Mouse (Mus musculus): ENCODE measurements around the gene Hoxb5. TPM values are rescaled to one million over a fixed set of nuclear protein-coding genes. Genes with fewer than 3 reads are reported as not detected.

Hoxb5 gene
- total RNA-seq (2023; ENCODE audit: inconsistent age) = not detected in 4 replicates

GRCm38 (mm10) chr11:96303151-96304099, at the start of gene Hoxb5:
Gene Hoxb5 (plus strand): TSS chr11:96303336.

DNA sequence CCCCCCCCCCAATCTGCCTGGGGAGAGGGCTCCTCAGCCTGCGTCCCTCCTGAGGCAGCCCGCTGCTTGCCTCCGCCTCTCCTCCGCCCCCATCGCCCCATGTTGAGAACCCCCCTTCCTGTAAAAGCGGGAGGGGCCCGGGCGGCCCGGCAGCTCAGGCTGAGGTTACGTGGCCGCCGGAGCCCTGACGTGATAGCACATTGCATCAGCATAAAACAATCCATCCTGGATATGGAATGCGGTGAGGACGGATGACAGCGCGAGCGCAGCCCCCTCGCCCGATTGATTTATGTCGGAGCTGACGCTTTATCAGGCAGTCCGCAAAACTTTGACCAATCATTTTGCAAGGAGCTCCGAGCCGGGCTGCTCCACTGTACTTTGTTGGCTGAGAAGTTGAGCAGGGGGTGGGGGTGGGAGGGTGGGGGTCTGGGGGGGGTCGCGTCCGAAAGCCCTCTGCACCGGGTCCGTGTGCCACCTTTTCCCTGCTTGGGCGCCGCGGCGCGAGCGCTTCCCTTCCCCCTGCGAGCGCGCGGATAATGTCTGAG, 32.1 kb upstream of the Hoxb5 start, which contains the start of gene Hoxb9:
TSS of gene Hoxb9 (plus strand) at position 462 of the 545 bp plus-strand sequence.

GRCm38 (mm10) chr11:96281855-96282570, 21.1 kb upstream of the Hoxb5 start, which contains the start of gene Hoxb8:
Gene Hoxb8 (plus strand): TSS chr11:96281905.

DNA sequence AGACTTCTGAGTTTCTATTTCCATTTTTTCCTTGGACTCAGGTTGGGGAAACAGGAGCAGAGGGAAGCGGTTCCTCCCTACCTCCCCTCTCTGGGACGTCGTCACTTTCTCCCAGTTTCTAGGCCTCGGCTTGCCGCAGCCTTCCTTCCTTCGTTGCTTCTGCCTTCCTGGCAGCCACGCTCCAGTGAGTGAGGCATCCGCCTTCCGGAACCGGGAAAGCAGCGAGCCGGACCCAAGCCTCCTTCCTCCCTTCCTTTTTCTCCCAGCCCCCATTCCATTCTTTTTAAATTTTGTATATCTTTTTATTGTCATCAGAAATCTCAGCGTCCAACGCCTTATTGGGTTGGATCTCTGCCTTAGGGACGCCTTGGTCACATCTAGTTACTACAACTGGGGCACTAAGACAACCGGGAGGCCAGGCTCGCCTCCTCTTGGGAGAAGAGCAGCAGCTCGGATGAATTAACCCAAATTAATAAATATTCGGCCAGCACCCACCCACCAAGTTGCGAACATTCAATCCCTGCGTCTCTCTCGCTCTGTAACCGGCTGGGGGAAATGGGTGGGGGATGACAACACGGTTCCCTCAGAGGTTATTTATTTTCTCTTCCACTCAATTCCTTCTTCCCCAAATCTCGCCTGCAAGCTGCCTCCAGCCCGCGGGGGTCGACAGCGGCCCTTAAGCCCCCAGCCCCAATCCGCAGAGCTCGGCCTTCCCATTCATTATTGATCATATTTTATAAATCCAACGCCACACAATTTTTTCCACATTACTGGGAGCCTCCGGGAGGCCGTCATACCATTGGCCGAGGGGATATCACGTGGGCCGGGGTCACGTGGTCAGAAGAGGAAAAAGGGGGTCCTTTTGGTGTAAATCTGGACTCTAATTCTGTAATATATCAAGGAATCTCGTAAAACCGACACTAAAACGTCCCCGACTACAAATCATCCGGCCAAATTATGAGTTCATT, 17.1 kb upstream of the Hoxb5 start, which contains the start of gene Hoxb7:
TSS of gene Hoxb7 (plus strand) at position 853 of the 968 bp plus-strand sequence.

GRCm38 (mm10) chr11:96291681-96292564, 11.2 kb upstream of the Hoxb5 start, which contains the start of gene Hoxb6:
Gene Hoxb6 (plus strand): TSS chr11:96292476.

DNA sequence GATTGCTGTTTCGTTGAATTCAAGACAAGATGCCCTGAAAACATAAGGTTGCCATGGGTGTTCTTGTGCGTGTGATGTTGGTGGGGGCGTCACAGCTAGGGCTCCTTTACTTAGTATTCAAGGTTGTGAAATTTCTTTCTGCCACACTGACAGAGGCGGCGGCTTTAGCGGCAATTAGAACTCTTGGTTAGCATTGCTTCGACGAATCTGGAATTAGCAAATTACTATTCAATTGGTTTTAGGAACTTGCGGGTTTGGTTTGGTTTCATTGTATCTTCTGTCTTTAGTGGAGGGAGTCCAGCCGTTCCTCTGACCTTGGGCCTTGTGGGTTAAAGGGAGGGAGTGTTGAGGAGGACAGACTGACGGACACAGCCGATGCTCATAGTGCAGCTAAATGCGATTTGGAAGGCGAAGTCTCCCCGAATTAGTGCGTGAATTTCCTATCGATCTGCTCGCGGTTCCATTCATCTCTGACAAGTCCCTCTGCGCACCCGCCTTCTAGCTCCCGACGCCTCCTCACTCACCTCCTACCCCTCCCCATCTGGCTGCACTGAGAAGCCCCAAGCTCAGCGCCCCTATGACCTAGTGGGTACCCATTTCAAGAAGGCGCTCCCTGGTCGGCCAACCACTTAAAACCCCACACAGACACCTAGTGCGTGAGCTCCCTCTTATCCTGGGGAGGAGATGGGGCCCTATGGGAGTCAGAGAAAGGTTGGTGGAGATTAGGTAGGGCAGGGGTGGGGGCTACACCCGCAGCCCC, 14.7 kb downstream of the Hoxb5 start, which contains the start of gene Hoxb4:
TSS of gene Hoxb4 (plus strand) at position 660 of the 760 bp plus-strand sequence.

GRCm38 (mm10) chr11:96323154-96323553, 20.0 kb downstream of the Hoxb5 start, which contains the start of gene Hoxb3:
Gene Hoxb3 (plus strand): TSS chr11:96323326.

DNA sequence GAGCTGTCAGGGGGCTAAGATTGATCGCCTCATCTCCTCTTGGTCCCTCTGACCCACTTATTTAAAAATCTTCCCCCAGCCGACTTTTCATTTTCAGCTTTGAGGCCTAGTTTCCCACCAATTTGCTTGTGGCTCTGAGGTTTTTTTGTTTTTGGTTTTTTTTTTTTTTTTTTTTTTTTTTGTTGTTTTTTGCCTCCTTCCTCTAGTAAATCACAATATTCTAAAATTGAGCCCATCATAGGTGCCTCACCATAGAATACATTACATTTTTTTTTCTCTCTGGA, 47.1 kb downstream of the Hoxb5 start, which contains the start of gene Hoxb2:
TSS of gene Hoxb2 (plus strand) at position 185 of the 284 bp plus-strand sequence.

Other genes starting within 250 kb of the Hoxb5 start
- gene Ube2z, start 237.9 kb upstream of the Hoxb5 start, total RNA-seq (2023; ENCODE audit: inconsistent age) = 48.9 to 53.1 TPM (median 49.5 TPM) in 4 replicates
- 96.5 to 132 TPM (median 104 TPM) in 4 replicates for gene Atp5g1, start 227.7 kb upstream of the Hoxb5 start, total RNA-seq (2023; ENCODE audit: inconsistent age)
- gene Calcoco2, start 191.4 kb upstream of the Hoxb5 start, total RNA-seq (2023; ENCODE audit: inconsistent age) = not detected in 4 replicates
- gene Ttll6, start 169.6 kb upstream of the Hoxb5 start, total RNA-seq (2023; ENCODE audit: inconsistent age) = not detected in 4 replicates
- not detected in 4 replicates for gene Hoxb13, start 109.0 kb upstream of the Hoxb5 start, total RNA-seq (2023; ENCODE audit: inconsistent age)
- not detected in 4 replicates for gene Hoxb9, start 31.9 kb upstream of the Hoxb5 start, total RNA-seq (2023; ENCODE audit: inconsistent age)
- not detected in 4 replicates for gene Hoxb8, start 21.4 kb upstream of the Hoxb5 start, total RNA-seq (2023; ENCODE audit: inconsistent age)
- not detected in 4 replicates for gene Hoxb7, start 16.7 kb upstream of the Hoxb5 start, total RNA-seq (2023; ENCODE audit: inconsistent age)
- gene Hoxb6, start 10.9 kb upstream of the Hoxb5 start, total RNA-seq (2023; ENCODE audit: inconsistent age) = not detected in 4 replicates
- gene Hoxb4, start 14.9 kb downstream of the Hoxb5 start, total RNA-seq (2023; ENCODE audit: inconsistent age) = 1.6 to 2.9 TPM (median 2.5 TPM) in 4 replicates
- 0.26 to 0.36 TPM in 2 of 4 replicates, not detected in the others for gene Hoxb3, start 20.0 kb downstream of the Hoxb5 start, total RNA-seq (2023; ENCODE audit: inconsistent age)
- not detected in 4 replicates for gene Hoxb2, start 47.2 kb downstream of the Hoxb5 start, total RNA-seq (2023; ENCODE audit: inconsistent age)
- gene Hoxb1, start 62.4 kb downstream of the Hoxb5 start, total RNA-seq (2023; ENCODE audit: inconsistent age) = not detected in 4 replicates
- gene Skap1, start 161.3 kb downstream of the Hoxb5 start, total RNA-seq (2023; ENCODE audit: inconsistent age) = 1.9 to 5.1 TPM (median 2.9 TPM) in 4 replicates

Measured in B cell, adult (primary cell).